Mouse (Mus musculus): Measurements from ENCODE around the gene Rasgrf2. TPM values are rescaled to one million over a fixed set of nuclear protein-coding genes. Genes with fewer than 3 reads are reported as not detected.
"Not testable (repeated sequence)": the region's sequence is repeated elsewhere in the genome, so short reads cannot be mapped to it uniquely, and the experiment has no call there.

Gene Rasgrf2
- polyA plus RNA-seq (2016; fragmentation: Nextera tagmentation; extraction: Ambion mirVana): 0.39 and 1.1 TPM in 2 replicates

- Histone ChIP-seq H3K9me3 (no peaks in the 10 kb centered on the region), H3K27me3 (ENCODE audit: insufficient read depth, poor library complexity, severe bottlenecking) (peaks cover 31% of the 10 kb centered on the region), H3K36me3 (no peaks in the 10 kb centered on the region), H3K4me3 (peak within 1 kb of the TSS; percentile 79), H3K4me1 (peaks cover 22% of the 10 kb centered on the region), H3K27ac (peak within 1 kb of the TSS; percentile 73)
- DNase-seq (ENCODE audit: low spot score): peak; percentile 78
- 1% methylated on average over 70 of the region's 70 CpGs for WGBS
These were observed at the start of gene Rasgrf2 for GRCm38 (mm10) chr13:92131384-92132150. Gene Rasgrf2 (minus strand): TSS chr13:92131656.

DNA sequence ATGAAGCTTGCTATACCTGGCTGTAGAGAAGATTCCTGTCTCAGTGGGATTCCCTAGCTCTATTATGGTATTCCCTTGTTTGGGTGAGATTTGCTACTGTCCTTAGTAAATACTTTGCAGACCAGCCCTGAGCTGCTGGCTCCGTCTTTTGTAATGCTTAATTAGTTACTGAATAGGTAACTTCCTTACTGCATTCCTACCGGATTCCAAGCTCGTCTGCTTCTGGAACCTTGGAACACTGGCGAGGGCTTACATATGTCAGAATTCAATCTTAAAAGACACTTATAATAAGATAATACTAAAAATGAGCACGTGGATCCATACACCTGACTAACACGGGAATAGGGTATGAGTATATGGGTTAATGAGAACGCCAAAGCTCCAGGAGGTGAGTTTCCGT lies 41.2 kb upstream of the Rasgrf2 start:
- not testable (repeated sequence) for H3K27me3 ChIP-seq (ENCODE audit: insufficient read depth, poor library complexity, severe bottlenecking); H3K36me3 ChIP-seq; H3K9me3 ChIP-seq; DNase-seq (ENCODE audit: low spot score); H3K27ac ChIP-seq; H3K4me1 ChIP-seq; H3K4me3 ChIP-seq
- 83% methylated on average over 8 of the region's 8 CpGs for WGBS

GRCm38 (mm10) chr13:92150551-92150950 lies 19.1 kb upstream of the Rasgrf2 start:
- Histone ChIP-seq H3K27me3 (ENCODE audit: insufficient read depth, poor library complexity, severe bottlenecking) (no peaks in the 10 kb centered on the region), H3K4me1 (no peaks in the 10 kb centered on the region), H3K4me3 (no peak overlapping the region), H3K9me3 (peaks cover 4% of the 10 kb centered on the region; the same call in 1 of the 2 replicates), H3K27ac (no peak overlapping the region), H3K36me3 (no peaks in the 10 kb centered on the region)
- 71% methylated on average over 3 of the region's 3 CpGs for WGBS
- no peak for DNase-seq (ENCODE audit: low spot score)

- 61% methylated on average over 4 of the region's 4 CpGs for WGBS
- no peak for DNase-seq (ENCODE audit: low spot score)
- H3K4me3 ChIP-seq: no peak overlapping the region
- H3K4me1 ChIP-seq: no peaks in the 10 kb centered on the region
- H3K36me3 ChIP-seq: 0 out of 2 replicates have a peak, but pooled peaks cover 5% of the 10 kb centered on the region
- peaks cover 18% of the 10 kb centered on the region for H3K9me3 ChIP-seq
- no peaks in the 10 kb centered on the region for H3K27me3 ChIP-seq (ENCODE audit: insufficient read depth, poor library complexity, severe bottlenecking)
- no peak overlapping the region for H3K27ac ChIP-seq
These were observed 17.4 kb upstream of the Rasgrf2 start for GRCm38 (mm10) chr13:92148858-92149257.

GRCm38 (mm10) chr13:92134792-92135191 lies 3.3 kb upstream of the Rasgrf2 start:
- Histone ChIP-seq H3K27ac (no peak overlapping the region), H3K9me3 (no peaks in the 10 kb centered on the region), H3K4me3 (no peak overlapping the region), H3K27me3 (ENCODE audit: insufficient read depth, poor library complexity, severe bottlenecking) (peaks cover 31% of the 10 kb centered on the region), H3K36me3 (no peaks in the 10 kb centered on the region), H3K4me1 (peaks cover 22% of the 10 kb centered on the region)
- no peak for DNase-seq (ENCODE audit: low spot score)
- 59% methylated on average over 3 of the region's 3 CpGs for WGBS

DNA sequence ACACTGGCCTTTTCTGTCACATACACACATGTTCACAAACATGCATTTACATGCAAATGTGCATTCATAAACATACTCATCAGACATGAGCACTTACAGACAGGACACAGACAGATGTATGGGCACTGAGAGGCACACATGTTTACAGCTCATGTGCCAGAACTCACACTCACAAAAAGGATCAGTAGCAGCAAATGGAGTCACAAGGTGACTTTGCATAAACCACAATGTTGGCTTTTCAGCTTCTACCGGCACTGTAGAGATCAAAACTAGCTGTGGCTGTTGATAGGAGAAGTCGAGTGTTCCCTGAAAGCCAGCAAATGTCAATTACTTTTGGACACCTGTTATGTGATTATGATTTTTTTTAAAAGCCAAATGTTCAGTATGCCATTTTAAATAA lies 1.1 kb upstream of the Rasgrf2 start:
- no peak overlapping the region for H3K27ac ChIP-seq
- H3K36me3 ChIP-seq: no peaks in the 10 kb centered on the region
- DNase-seq (ENCODE audit: low spot score): no peak
- peaks cover 31% of the 10 kb centered on the region for H3K27me3 ChIP-seq (ENCODE audit: insufficient read depth, poor library complexity, severe bottlenecking)
- 51% methylated on average over 2 of the region's 2 CpGs for WGBS
- H3K4me3 ChIP-seq: no peak overlapping the region
- no peaks in the 10 kb centered on the region for H3K9me3 ChIP-seq
- H3K4me1 ChIP-seq: peaks cover 22% of the 10 kb centered on the region

- Histone ChIP-seq H3K36me3 (no peaks in the 10 kb centered on the region), H3K27me3 (ENCODE audit: insufficient read depth, poor library complexity, severe bottlenecking) (peaks cover 31% of the 10 kb centered on the region), H3K4me3 (peak overlapping the region; percentile 79), H3K27ac (peak overlapping the region; percentile 73; the same call in 1 of the 2 replicates), H3K9me3 (no peaks in the 10 kb centered on the region), H3K4me1 (peaks cover 22% of the 10 kb centered on the region)
- WGBS: 12% methylated on average over 22 of the region's 22 CpGs
- peak; percentile 77 for DNase-seq (ENCODE audit: low spot score)
These were observed 467 bp downstream of the Rasgrf2 start for GRCm38 (mm10) chr13:92130994-92131383.

GRCm38 (mm10) chr13:92129877-92130276 lies 1.6 kb downstream of the Rasgrf2 start:
- 78% methylated on average over 4 of the region's 4 CpGs for WGBS
- no peak for DNase-seq (ENCODE audit: low spot score)
- peaks cover 31% of the 10 kb centered on the region for H3K27me3 ChIP-seq (ENCODE audit: insufficient read depth, poor library complexity, severe bottlenecking)

GRCm38 (mm10) chr13:92125902-92126301 lies 5.6 kb downstream of the Rasgrf2 start:
- H3K9me3 ChIP-seq: no peaks in the 10 kb centered on the region
- H3K4me1 ChIP-seq: peaks cover under 1% of the 10 kb centered on the region; the same call in 1 of the 2 replicates
- peaks cover 11% of the 10 kb centered on the region for H3K27me3 ChIP-seq (ENCODE audit: insufficient read depth, poor library complexity, severe bottlenecking)
- DNase-seq (ENCODE audit: low spot score): no peak
- no peak overlapping the region for H3K4me3 ChIP-seq
- 87% methylated on average over 5 of the region's 5 CpGs for WGBS
- H3K27ac ChIP-seq: no peak overlapping the region
- H3K36me3 ChIP-seq: no peaks in the 10 kb centered on the region

More at GRCm38 (mm10) chr13:92129877-92130276, 1.6 kb downstream of the Rasgrf2 start:
- Histone ChIP-seq H3K9me3 (no peaks in the 10 kb centered on the region), H3K4me3 (no peak overlapping the region), H3K27ac (no peak overlapping the region), H3K36me3 (no peaks in the 10 kb centered on the region), H3K4me1 (peaks cover 19% of the 10 kb centered on the region)

DNA sequence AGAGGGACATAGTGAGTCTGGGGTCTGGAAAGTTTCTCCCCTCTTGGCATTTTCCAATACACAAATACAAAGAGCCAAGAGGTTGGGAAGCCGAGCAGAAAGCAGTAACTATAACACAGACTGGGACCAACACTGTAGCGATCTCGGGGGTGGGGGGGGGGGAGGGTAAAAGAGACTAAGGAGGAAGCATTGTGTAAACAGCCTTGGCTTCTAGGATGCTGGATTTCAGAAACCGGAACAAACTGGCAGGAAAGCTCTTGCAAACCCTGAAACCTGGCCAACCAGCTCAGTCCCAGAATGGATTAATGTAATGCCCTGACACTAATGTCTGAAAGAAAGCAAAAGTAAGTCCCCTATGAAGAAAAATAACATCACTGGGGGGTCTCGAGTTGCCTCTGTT lies 11.8 kb downstream of the Rasgrf2 start:
- Histone ChIP-seq H3K27me3 (ENCODE audit: insufficient read depth, poor library complexity, severe bottlenecking) (no peaks in the 10 kb centered on the region), H3K4me1 (no peaks in the 10 kb centered on the region), H3K9me3 (no peaks in the 10 kb centered on the region), H3K36me3 (no peaks in the 10 kb centered on the region), H3K4me3 (no peak overlapping the region), H3K27ac (no peak overlapping the region)
- 61% methylated on average over 5 of the region's 5 CpGs for WGBS
- DNase-seq (ENCODE audit: low spot score): no peak

GRCm38 (mm10) chr13:92114076-92114475 lies 17.4 kb downstream of the Rasgrf2 start:
- no peak for DNase-seq (ENCODE audit: low spot score)
- Histone ChIP-seq H3K27me3 (ENCODE audit: insufficient read depth, poor library complexity, severe bottlenecking) (no peaks in the 10 kb centered on the region), H3K36me3 (no peaks in the 10 kb centered on the region), H3K4me3 (no peak overlapping the region), H3K4me1 (no peaks in the 10 kb centered on the region), H3K9me3 (no peaks in the 10 kb centered on the region), H3K27ac (no peak overlapping the region)
- WGBS: 64% methylated on average over 3 of the region's 3 CpGs

- no peaks in the 10 kb centered on the region for H3K9me3 ChIP-seq
- no peaks in the 10 kb centered on the region for H3K36me3 ChIP-seq
- no peaks in the 10 kb centered on the region for H3K27me3 ChIP-seq (ENCODE audit: insufficient read depth, poor library complexity, severe bottlenecking)
- no peaks in the 10 kb centered on the region for H3K4me1 ChIP-seq
- no peak overlapping the region for H3K4me3 ChIP-seq
- no peak overlapping the region for H3K27ac ChIP-seq
- WGBS: 68% methylated on average over 4 of the region's 4 CpGs
- DNase-seq (ENCODE audit: low spot score): no peak
These were observed 23.2 kb downstream of the Rasgrf2 start for GRCm38 (mm10) chr13:92108237-92108636.

DNA sequence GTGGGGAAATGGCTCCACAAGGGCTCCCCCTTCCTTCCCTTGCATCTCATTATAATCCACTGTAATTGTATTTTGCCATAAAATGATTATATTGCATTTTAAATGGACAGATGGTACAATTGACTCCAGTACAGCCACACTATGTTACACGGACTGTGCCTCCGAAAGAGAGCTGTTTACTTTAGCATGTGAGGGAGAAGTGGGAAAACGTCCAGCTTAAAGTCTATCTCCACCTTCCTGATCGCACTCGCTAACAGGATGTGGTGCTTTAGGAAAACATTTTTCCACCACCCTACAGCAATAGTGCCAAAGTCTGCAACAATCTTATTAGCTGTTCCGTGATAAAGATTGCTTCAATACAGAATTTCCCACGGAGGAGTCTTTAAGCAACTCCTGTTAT lies 27.2 kb downstream of the Rasgrf2 start:
- H3K9me3 ChIP-seq: no peaks in the 10 kb centered on the region
- no peaks in the 10 kb centered on the region for H3K36me3 ChIP-seq
- DNase-seq (ENCODE audit: low spot score): no peak
- 58% methylated on average over 7 of the region's 7 CpGs for WGBS
- H3K4me3 ChIP-seq: no peak overlapping the region
- no peaks in the 10 kb centered on the region for H3K27me3 ChIP-seq (ENCODE audit: insufficient read depth, poor library complexity, severe bottlenecking)
- H3K4me1 ChIP-seq: no peaks in the 10 kb centered on the region
- H3K27ac ChIP-seq: no peak overlapping the region
